Mouse (Mus musculus): ENCODE data around the gene Unc13b. TPM values are rescaled to one million over a fixed set of nuclear protein-coding genes. Genes with fewer than 3 reads are reported as not detected.

Gene Unc13b
- polyA plus RNA-seq, 1 experiment from 2014 or later, result 24.6 TPM

DNA sequence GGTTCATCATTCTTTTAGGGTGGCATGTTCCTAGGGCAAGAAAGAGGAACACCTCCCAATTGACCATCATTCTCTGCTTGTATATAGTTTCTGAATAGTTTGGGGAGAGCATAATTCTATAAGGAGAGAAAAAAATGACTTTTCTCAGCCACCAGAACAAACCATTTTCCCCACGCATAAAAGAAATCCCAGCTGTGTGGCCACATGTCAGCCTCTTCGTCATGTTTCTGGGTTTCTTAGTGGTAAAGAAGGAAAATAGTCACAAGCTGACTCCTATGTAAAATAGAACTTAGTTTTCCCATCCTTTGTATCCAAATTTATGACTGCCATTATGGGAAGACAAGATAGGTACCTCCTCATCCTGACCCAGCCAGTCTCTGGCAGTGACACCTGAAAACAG is 146.2 kb downstream of the Unc13b start:
- no peak overlapping the region for H3K9ac ChIP-seq (replicated peaks)
- H3K4me2 ChIP-seq (replicated peaks), result no peak overlapping the region
- H3K36me3 ChIP-seq, result no peaks in the 10 kb centered on the region
- H3K27me3 ChIP-seq, result no peaks in the 10 kb centered on the region
- H3K27ac ChIP-seq (replicated peaks), result no peak overlapping the region
- no peak overlapping the region for H3K4me3 ChIP-seq
- peaks cover 14% of the 10 kb centered on the region for H3K4me1 ChIP-seq
- WGBS, result 89% methylated on average over 2 of the region's 2 CpGs
- H3K9me3 ChIP-seq, result no peaks in the 10 kb centered on the region
- ATAC-seq (ENCODE audit: low FRiP score, low read depth), result no peak

DNA sequence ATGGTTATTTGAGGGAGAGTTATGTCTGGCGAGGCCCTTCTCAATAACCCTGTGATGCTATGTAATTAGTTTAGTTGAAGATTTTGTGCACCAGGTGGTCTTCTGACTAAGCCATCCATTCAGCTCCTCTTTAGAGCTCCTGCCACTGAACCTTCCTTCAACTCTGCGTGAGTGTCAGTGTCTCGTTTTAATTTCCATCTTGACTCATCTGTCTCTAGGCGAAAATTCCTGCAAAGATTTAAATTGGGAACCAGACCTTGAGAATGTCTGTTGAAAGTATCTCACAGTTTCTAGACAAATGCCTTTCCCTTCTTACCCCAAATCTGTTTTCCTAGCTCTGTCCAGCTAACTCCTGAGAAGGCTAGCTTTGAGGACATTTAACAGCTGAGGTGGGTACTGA is 146.8 kb downstream of the Unc13b start:
- WGBS, result 52% methylated on average over 4 of the region's 4 CpGs
- no peak overlapping the region for H3K9ac ChIP-seq (replicated peaks)
- no peak overlapping the region for H3K4me3 ChIP-seq
- H3K9me3 ChIP-seq, result no peaks in the 10 kb centered on the region
- no peak for ATAC-seq (ENCODE audit: low FRiP score, low read depth)
- no peak overlapping the region for H3K27ac ChIP-seq (replicated peaks)
- H3K36me3 ChIP-seq, result no peaks in the 10 kb centered on the region
- H3K4me1 ChIP-seq, result peaks cover 16% of the 10 kb centered on the region
- no peak overlapping the region for H3K4me2 ChIP-seq (replicated peaks)
- H3K27me3 ChIP-seq, result no peaks in the 10 kb centered on the region

DNA sequence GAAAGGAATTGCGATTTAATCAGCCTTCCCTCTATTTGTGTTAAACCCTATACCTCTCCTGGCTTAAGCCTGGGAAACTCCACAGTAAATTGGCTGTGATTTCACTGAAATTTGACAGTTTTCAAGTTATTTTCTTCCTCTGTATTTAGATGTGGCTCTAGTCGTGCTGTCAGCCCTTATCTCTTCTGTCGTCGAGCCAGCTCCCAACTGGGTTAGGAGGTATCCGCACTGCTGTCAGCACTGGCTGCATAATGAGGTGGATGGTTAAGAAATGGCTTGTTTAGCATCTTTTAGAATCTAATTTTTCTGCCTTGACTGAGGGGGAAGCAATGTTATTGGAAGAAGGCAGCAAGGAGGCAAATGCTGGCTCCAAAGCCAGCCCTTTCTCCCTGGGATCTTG is 148.2 kb downstream of the Unc13b start:
- ATAC-seq (ENCODE audit: low FRiP score, low read depth), result no peak
- H3K4me3 ChIP-seq, result no peak overlapping the region
- H3K4me2 ChIP-seq (replicated peaks), result no peak overlapping the region
- H3K36me3 ChIP-seq, result no peaks in the 10 kb centered on the region
- H3K9me3 ChIP-seq, result no peaks in the 10 kb centered on the region
- peaks cover 16% of the 10 kb centered on the region for H3K4me1 ChIP-seq
- no peak overlapping the region for H3K9ac ChIP-seq (replicated peaks)
- WGBS, result 68% methylated on average over 5 of the region's 5 CpGs
- no peak overlapping the region for H3K27ac ChIP-seq (replicated peaks)
- H3K27me3 ChIP-seq, result no peaks in the 10 kb centered on the region

DNA sequence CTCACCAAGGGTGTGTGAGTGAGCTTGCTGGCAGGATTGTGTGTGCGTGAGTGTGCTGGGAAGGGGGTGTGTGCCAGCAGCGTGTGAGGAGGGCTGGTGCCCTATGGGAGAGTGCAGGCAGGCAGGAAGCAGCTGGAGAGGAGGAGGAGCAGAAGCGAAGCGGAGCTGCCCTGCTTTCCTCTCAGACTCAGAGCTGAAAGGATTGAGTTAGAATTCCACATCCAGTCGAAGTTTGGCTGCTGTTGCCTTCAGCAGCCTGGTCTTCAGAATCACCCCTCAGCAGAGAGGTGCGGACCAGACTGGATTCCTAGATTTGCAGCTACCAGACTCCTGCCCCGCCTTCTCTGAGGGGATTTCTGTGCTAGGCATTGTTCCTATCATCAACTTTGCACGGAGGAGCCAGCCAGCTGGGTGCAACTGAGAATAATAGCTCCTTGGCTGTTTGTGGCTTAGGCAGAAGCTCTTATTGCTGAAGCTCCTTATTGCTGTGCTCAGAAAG is 150.4 kb downstream of the Unc13b start:
- H3K36me3 ChIP-seq, result no peaks in the 10 kb centered on the region
- H3K9ac ChIP-seq (replicated peaks), result peak overlapping the region; percentile 59
- ATAC-seq (ENCODE audit: low FRiP score, low read depth), result peak; percentile 60; the same call in 1 of the 2 replicates
- H3K4me1 ChIP-seq, result peaks cover 16% of the 10 kb centered on the region
- H3K9me3 ChIP-seq, result no peaks in the 10 kb centered on the region
- peak overlapping the region; percentile 60 for H3K4me2 ChIP-seq (replicated peaks)
- peak overlapping the region; percentile 80 for H3K27ac ChIP-seq (replicated peaks)
- WGBS, result 3% methylated on average over 8 of the region's 8 CpGs
- peak overlapping the region; percentile 37 for H3K4me3 ChIP-seq
- no peaks in the 10 kb centered on the region for H3K27me3 ChIP-seq

DNA sequence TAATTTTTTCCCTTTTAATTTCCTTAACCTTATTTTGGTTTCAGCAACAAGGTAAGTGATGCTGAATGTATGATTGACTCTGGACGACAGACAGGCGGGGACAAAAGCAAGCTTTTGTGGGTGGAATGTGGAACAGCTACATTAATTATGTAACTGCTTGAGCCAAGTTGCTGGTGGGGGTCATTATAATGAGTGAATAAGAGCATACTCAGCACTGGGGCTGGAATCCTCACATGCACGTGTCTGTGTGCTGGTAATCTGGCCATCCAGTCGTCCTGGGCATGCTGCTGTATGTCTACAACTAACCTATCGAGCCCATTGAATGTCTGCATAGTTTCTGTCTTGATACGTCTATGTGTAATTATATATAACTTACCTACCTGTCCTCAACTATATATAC is 150.9 kb downstream of the Unc13b start:
- Histone ChIP-seq H3K4me2 (replicated peaks) (peak overlapping the region; percentile 60), H3K9me3 (no peaks in the 10 kb centered on the region), H3K9ac (replicated peaks) (peak overlapping the region; percentile 59), H3K27ac (replicated peaks) (peak overlapping the region; percentile 80), H3K27me3 (no peaks in the 10 kb centered on the region), H3K36me3 (no peaks in the 10 kb centered on the region), H3K4me3 (peak overlapping the region; percentile 37), H3K4me1 (peaks cover 16% of the 10 kb centered on the region)
- no peak for ATAC-seq (ENCODE audit: low FRiP score, low read depth)
- WGBS, result 37% methylated on average over 6 of the region's 6 CpGs

DNA sequence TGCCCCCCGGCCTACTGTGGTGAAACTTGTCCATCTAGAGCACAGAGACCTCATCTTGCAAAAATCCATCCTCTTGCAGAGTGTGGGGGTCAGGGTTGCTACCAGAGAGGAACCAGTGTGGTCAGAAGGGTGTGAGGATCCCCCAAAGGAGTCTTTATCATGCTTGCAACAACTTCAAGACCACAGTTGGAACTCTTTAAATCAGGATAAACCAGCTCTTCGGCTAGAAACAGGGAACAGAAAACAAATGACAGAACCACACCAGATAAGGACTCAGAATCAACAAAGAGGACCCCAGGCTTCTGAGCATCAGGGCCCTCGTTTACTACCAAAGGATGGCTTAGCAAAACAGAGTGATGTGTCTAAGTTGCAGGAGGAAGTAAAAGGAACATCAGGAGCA is 157.7 kb downstream of the Unc13b start:
- Histone ChIP-seq H3K4me1 (no peaks in the 10 kb centered on the region), H3K4me3 (no peak overlapping the region), H3K36me3 (no peaks in the 10 kb centered on the region), H3K9ac (replicated peaks) (no peak overlapping the region), H3K27ac (replicated peaks) (no peak overlapping the region), H3K9me3 (no peaks in the 10 kb centered on the region), H3K27me3 (no peaks in the 10 kb centered on the region), H3K4me2 (replicated peaks) (no peak overlapping the region)
- ATAC-seq (ENCODE audit: low FRiP score, low read depth), result no peak
- WGBS, result 93% methylated on average over 3 of the region's 3 CpGs

DNA sequence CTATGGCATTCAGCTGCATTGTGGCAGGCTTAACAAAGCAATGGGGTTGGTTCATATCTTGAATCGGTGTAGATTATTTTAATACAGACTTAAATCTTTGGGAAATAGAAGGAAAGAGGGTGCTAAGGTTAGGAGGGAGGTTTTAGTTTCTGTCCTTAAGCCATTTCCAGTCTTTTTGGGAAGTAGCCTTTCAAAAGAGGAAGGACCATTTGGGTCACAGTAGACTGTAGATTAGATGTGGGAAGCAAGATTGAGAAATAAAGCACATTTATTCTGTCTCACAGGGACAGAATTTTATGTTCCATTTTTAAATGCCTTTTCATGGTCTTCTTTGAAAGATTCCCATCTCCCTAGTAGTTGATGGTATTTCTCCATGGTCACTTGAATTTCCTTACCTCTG is 159.2 kb downstream of the Unc13b start:
- no peak overlapping the region for H3K4me2 ChIP-seq (replicated peaks)
- H3K4me1 ChIP-seq, result no peaks in the 10 kb centered on the region
- H3K9ac ChIP-seq (replicated peaks), result no peak overlapping the region
- no peaks in the 10 kb centered on the region for H3K36me3 ChIP-seq
- no peaks in the 10 kb centered on the region for H3K27me3 ChIP-seq
- no peak overlapping the region for H3K4me3 ChIP-seq
- 95% methylated on average over 1 of the region's 1 CpGs for WGBS
- no peaks in the 10 kb centered on the region for H3K9me3 ChIP-seq
- ATAC-seq (ENCODE audit: low FRiP score, low read depth), result no peak
- no peak overlapping the region for H3K27ac ChIP-seq (replicated peaks)

DNA sequence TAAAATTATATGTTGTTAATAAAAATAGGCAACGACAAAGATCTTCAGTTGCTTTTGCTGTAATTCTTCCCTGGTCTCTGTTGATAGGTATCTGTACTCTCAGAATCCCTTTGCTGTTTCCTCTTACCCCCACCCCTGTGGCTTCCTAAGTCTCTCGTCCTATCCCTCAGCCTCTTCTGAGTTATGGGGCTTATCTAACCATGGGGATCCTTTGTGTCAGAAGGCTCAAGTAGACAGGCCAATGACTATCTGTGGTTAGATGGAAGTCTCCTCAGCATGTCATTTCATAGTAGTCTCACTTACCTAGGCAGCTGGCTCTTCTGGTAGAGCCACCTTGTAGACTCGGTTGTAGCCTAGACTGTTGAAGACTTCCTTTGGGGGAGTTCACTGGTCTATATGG is 173.1 kb downstream of the Unc13b start:
- Histone ChIP-seq H3K36me3 (peaks cover 8% of the 10 kb centered on the region), H3K4me2 (replicated peaks) (no peak overlapping the region), H3K27ac (replicated peaks) (no peak overlapping the region), H3K27me3 (no peaks in the 10 kb centered on the region), H3K9me3 (no peaks in the 10 kb centered on the region), H3K4me3 (no peak overlapping the region), H3K9ac (replicated peaks) (no peak overlapping the region), H3K4me1 (no peaks in the 10 kb centered on the region)
- 88% methylated on average over 3 of the region's 3 CpGs for WGBS
- ATAC-seq (ENCODE audit: low FRiP score, low read depth), result no peak

DNA sequence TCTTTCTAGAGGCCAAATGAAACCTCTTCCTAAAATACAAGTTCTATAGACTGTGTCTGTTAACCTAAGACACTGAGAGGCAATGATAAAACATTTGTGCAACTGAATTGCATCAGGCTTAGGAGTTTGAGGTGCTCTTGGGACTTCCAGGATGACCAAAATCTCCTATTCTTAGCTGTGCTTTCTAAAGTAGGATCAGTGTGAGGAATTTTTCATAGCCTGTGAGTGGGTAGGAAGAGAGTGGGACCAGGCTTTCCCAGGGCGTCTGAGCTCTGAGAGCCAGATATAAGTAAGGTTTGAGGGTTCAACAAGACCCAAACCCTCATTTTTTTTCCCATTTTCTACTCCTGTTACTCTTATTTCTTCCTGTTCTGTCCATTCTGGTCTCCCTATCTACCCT is 174.2 kb downstream of the Unc13b start:
- H3K4me3 ChIP-seq, result no peak overlapping the region
- no peak for ATAC-seq (ENCODE audit: low FRiP score, low read depth)
- no peak overlapping the region for H3K4me2 ChIP-seq (replicated peaks)
- H3K4me1 ChIP-seq, result no peaks in the 10 kb centered on the region
- no peaks in the 10 kb centered on the region for H3K27me3 ChIP-seq
- WGBS, result 86% methylated on average over 1 of the region's 1 CpGs
- H3K9me3 ChIP-seq, result no peaks in the 10 kb centered on the region
- H3K36me3 ChIP-seq, result peaks cover 13% of the 10 kb centered on the region
- H3K27ac ChIP-seq (replicated peaks), result no peak overlapping the region
- no peak overlapping the region for H3K9ac ChIP-seq (replicated peaks)

DNA sequence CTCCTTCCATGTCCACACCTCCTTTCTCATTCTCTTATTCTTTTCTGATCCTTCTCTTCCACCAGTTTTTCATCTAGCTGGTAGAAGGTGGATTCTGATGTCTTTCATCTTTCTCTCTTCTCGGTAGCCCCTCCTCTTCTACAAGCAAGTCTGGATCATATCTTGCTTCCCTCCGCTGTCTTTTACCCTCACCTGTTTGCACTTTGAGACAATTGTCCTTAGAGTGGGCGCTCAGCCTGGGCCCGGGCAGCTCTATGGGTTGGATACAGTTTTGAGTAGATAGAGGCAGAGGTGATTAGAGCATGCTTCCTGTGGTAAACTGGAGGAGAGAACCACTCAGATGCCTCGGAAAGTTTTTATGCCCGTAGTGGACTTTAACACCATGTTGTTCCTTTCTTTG is 174.7 kb downstream of the Unc13b start:
- no peaks in the 10 kb centered on the region for H3K9me3 ChIP-seq
- ATAC-seq (ENCODE audit: low FRiP score, low read depth), result no peak
- peaks cover 13% of the 10 kb centered on the region for H3K36me3 ChIP-seq
- H3K4me1 ChIP-seq, result no peaks in the 10 kb centered on the region
- no peak overlapping the region for H3K27ac ChIP-seq (replicated peaks)
- H3K27me3 ChIP-seq, result no peaks in the 10 kb centered on the region
- H3K4me2 ChIP-seq (replicated peaks), result no peak overlapping the region
- WGBS, result 95% methylated on average over 6 of the region's 6 CpGs
- H3K4me3 ChIP-seq, result no peak overlapping the region
- no peak overlapping the region for H3K9ac ChIP-seq (replicated peaks)

DNA sequence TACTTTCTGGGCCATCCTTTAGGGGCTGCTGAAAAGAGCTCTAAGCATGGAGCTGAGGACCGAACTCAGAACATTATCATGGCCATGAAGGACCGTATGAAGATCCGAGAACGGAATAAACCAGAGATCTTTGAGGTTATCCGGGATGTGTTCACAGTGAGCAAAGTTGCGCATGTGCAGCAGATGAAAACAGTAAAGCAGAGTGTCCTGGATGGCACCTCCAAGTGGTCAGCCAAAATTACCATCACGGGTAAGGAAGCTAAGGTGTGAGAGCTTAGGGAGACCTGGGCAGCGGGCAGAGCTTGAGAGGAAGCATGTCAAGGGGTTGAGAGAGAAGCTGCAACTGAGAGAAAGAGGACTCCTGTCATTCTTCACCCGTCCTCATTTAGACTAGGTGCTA is 178.1 kb downstream of the Unc13b start:
- ATAC-seq (ENCODE audit: low FRiP score, low read depth), result no peak
- Histone ChIP-seq H3K9me3 (no peaks in the 10 kb centered on the region), H3K36me3 (peaks cover 38% of the 10 kb centered on the region), H3K4me1 (no peaks in the 10 kb centered on the region), H3K27ac (replicated peaks) (no peak overlapping the region), H3K27me3 (no peaks in the 10 kb centered on the region), H3K9ac (replicated peaks) (no peak overlapping the region), H3K4me3 (no peak overlapping the region), H3K4me2 (replicated peaks) (no peak overlapping the region)
- 92% methylated on average over 9 of the region's 9 CpGs for WGBS

DNA sequence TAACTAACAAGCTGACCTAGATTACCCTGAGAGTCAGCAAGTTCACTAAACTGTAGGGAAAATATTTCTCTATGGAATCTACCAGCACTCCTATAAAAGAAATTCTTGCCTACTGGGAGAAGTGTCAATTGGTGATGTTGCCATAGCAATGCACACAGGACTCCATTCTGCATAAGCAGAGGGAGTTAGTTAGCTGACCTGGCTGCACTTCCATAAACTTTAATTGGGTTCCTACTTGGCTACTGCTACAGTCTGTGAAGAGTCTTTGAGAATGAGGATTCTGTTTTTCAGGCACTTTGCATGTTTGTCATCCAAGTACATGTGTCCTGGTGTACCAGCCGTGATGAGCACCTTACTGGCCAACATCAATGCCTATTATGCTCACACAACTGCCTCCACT is 182.0 kb downstream of the Unc13b start:
- no peak for ATAC-seq (ENCODE audit: low FRiP score, low read depth)
- H3K27me3 ChIP-seq, result no peaks in the 10 kb centered on the region
- no peak overlapping the region for H3K4me2 ChIP-seq (replicated peaks)
- peaks cover 48% of the 10 kb centered on the region for H3K36me3 ChIP-seq
- no peak overlapping the region for H3K9ac ChIP-seq (replicated peaks)
- WGBS, result 94% methylated on average over 1 of the region's 1 CpGs
- H3K9me3 ChIP-seq, result no peaks in the 10 kb centered on the region
- no peak overlapping the region for H3K4me3 ChIP-seq
- H3K27ac ChIP-seq (replicated peaks), result no peak overlapping the region
- H3K4me1 ChIP-seq, result no peaks in the 10 kb centered on the region

DNA sequence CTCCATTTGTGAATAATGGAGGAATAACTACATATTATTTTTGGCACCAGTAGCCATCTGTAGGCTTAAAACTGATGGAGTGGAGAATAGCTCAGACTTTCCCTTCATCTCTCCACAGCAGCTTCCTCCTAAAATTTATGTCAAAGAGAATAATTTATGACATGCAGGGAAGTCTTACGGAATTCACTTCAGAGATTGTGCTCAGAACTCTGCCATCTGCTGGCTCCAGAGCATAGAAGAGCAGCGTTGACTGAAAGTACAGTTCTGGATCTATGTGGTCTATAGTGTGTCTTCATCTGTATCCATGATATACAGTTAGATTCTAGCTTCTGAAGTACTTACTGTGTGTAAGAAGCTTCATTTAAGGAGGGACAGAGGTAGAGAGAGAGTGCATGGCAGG is 185.3 kb downstream of the Unc13b start:
- H3K27ac ChIP-seq (replicated peaks), result no peak overlapping the region
- no peak overlapping the region for H3K9ac ChIP-seq (replicated peaks)
- no peak for ATAC-seq (ENCODE audit: low FRiP score, low read depth)
- H3K27me3 ChIP-seq, result no peaks in the 10 kb centered on the region
- peaks cover 12% of the 10 kb centered on the region for H3K4me1 ChIP-seq
- no peak overlapping the region for H3K4me2 ChIP-seq (replicated peaks)
- H3K9me3 ChIP-seq, result no peaks in the 10 kb centered on the region
- 71% methylated on average over 2 of the region's 2 CpGs for WGBS
- H3K36me3 ChIP-seq, result peaks cover 44% of the 10 kb centered on the region
- H3K4me3 ChIP-seq, result no peak overlapping the region

Data from midbrain, embryonic 12.5 days (tissue).